Mouse (Mus musculus) midbrain, postnatal 0 days (tissue): Measurements from ENCODE around the gene Copb1. TPM values are rescaled to one million over a fixed set of nuclear protein-coding genes. Genes with fewer than 3 reads are reported as not detected.

Experiments
- ATAC-seq: fragments of 200-750 bp; cut with Nextera tagmentation; 2 replicates; pipeline ENCODE4 v1.8.0; 2017; ENCODE audit warnings: moderate number of reproducible peaks, mild to moderate bottlenecking, moderate TSS enrichment, moderate library complexity; ENCODE audit not compliant: low FRiP score
- DNase-seq: peaks from one replicate; pipeline ENCODE4 v3.0.0-alpha.2; 2015; ENCODE audit warnings: low spot score
- H3K27ac ChIP-seq: fragments of 300-500 bp; sonication (generic); 2 replicates; pipeline ENCODE4 v1.5.1; 2014; ENCODE audit warnings: low read depth, mild to moderate bottlenecking, low read length, mixed read lengths
- H3K27me3 ChIP-seq: fragments of 300-500 bp; sonication (generic); 2 replicates; pipeline ENCODE4 v1.6.1; 2014; ENCODE audit warnings: low read length, control low read depth, mixed read lengths; ENCODE audit not compliant: insufficient read depth
- H3K36me3 ChIP-seq: fragments of 300-500 bp; sonication (generic); 2 replicates; pipeline ENCODE4 v1.6.1; 2014; ENCODE audit warnings: low read length, control low read depth, mixed read lengths; ENCODE audit not compliant: insufficient read depth
- H3K4me1 ChIP-seq: fragments of 300-500 bp; sonication (generic); 2 replicates; pipeline ENCODE4 v1.6.1; 2014; ENCODE audit warnings: mild to moderate bottlenecking, control low read depth, antibody characterized with exemption, low read length, mixed read lengths; ENCODE audit not compliant: insufficient read depth
- H3K4me2 ChIP-seq: fragments of 300-500 bp; sonication (generic); 2 replicates; pipeline ENCODE4 v1.6.1; 2014; ENCODE audit warnings: low read depth, mild to moderate bottlenecking, low read length, mixed read lengths; ENCODE audit not compliant: poor library complexity, severe bottlenecking
- H3K4me3 ChIP-seq: fragments of 300-500 bp; sonication (generic); 2 replicates; pipeline ENCODE4 v1.5.1; 2014; ENCODE audit warnings: low read depth, mild to moderate bottlenecking, low read length, moderate library complexity
- H3K9ac ChIP-seq: fragments of 300-500 bp; sonication (generic); replicated peaks from 2 replicates; pipeline ENCODE4 v1.6.1; 2014; ENCODE audit warnings: mild to moderate bottlenecking, low read length, moderate library complexity, mixed read lengths; ENCODE audit not compliant: poor library complexity, severe bottlenecking
- H3K9me3 ChIP-seq: fragments of 300-500 bp; sonication (generic); 2 replicates; pipeline ENCODE4 v1.6.1; 2016; ENCODE audit warnings: low read length, control low read depth
- CTCF ChIP-seq: IDR thresholded peaks from 2 replicates; pipeline ENCODE4 v1.5.1; 2016; ENCODE audit warnings: antibody characterized with exemption, mild to moderate bottlenecking
- WGBS: fragments of 180-500 bp; shearing (Covaris S2); extraction: QIAGEN DNeasy Blood & Tissue Kit; methylation state at CpG from one replicate; pipeline ENCODE4 v1.1.7; 2014; 5-methylcytosine and 5-hydroxymethylcytosine counted together
- polyA plus RNA-seq: library from polyadenylated mRNA; unstranded; fragments of >200 nt; fragmentation: Nextera tagmentation; extraction: Ambion mirVana; gene quantifications from 2 replicates; pipeline ENCODE4 v1.2.1, GENCODE M21; 2015
- total RNA-seq: library from RNA; depleted of rRNA; stranded (reverse); fragments of >200 nt; gene quantifications from 2 replicates; pipeline ENCODE4 v1.2.3, GENCODE M21; 2014

Gene Copb1
- total and polyA plus RNA-seq, 2 experiments from 2014 or later: 47.1 to 65.1 TPM

GRCm38 (mm10) chr7:114183416-114183815 is 71.1 kb downstream of the Copb1 start:
- Histone ChIP-seq H3K27ac (no peak overlapping the region), H3K4me1 (no peaks in the 10 kb centered on the region), H3K36me3 (no peaks in the 10 kb centered on the region), H3K9ac (no peak overlapping the region), H3K9me3 (peaks cover 3% of the 10 kb centered on the region; the same call in 1 of the 2 replicates), H3K4me2 (no peak overlapping the region), H3K4me3 (no peak overlapping the region), H3K27me3 (no peaks in the 10 kb centered on the region)
- DNase-seq (no peak), ATAC-seq (no peak)
- WGBS: 67% methylated on average over 6 of the region's 6 CpGs
- TF ChIP-seq CTCF: no peak

GRCm38 (mm10) chr7:114182708-114183107 is 71.8 kb downstream of the Copb1 start:
- 0 out of 2 replicates have a peak, but pooled peaks have one; percentile 6 for TF ChIP-seq CTCF
- Histone ChIP-seq H3K4me3 (no peak overlapping the region), H3K9me3 (peaks cover 3% of the 10 kb centered on the region; the same call in 1 of the 2 replicates), H3K27ac (no peak overlapping the region), H3K36me3 (no peaks in the 10 kb centered on the region), H3K9ac (no peak overlapping the region), H3K4me1 (no peaks in the 10 kb centered on the region), H3K4me2 (no peak overlapping the region), H3K27me3 (no peaks in the 10 kb centered on the region)
- no peak for ATAC-seq
- DNase-seq: no peak
- 88% methylated on average over 3 of the region's 3 CpGs for WGBS

- WGBS: 34% methylated on average over 5 of the region's 5 CpGs
- DNase-seq (peak; percentile 79), ATAC-seq (no peak)
- Histone ChIP-seq H3K4me2 (no peak overlapping the region), H3K27ac (no peak overlapping the region), H3K9ac (no peak overlapping the region), H3K36me3 (no peaks in the 10 kb centered on the region), H3K4me3 (no peak overlapping the region), H3K27me3 (no peaks in the 10 kb centered on the region), H3K4me1 (no peaks in the 10 kb centered on the region), H3K9me3 (no peaks in the 10 kb centered on the region)
- TF ChIP-seq CTCF: no peak
Measured at GRCm38 (mm10) chr7:114181391-114181790, 73.1 kb downstream of the Copb1 start.

- WGBS: 87% methylated on average over 2 of the region's 2 CpGs
- Histone ChIP-seq H3K4me3 (no peak overlapping the region), H3K4me2 (no peak overlapping the region)
Measured at GRCm38 (mm10) chr7:114176588-114176987, 77.9 kb downstream of the Copb1 start.

DNA sequence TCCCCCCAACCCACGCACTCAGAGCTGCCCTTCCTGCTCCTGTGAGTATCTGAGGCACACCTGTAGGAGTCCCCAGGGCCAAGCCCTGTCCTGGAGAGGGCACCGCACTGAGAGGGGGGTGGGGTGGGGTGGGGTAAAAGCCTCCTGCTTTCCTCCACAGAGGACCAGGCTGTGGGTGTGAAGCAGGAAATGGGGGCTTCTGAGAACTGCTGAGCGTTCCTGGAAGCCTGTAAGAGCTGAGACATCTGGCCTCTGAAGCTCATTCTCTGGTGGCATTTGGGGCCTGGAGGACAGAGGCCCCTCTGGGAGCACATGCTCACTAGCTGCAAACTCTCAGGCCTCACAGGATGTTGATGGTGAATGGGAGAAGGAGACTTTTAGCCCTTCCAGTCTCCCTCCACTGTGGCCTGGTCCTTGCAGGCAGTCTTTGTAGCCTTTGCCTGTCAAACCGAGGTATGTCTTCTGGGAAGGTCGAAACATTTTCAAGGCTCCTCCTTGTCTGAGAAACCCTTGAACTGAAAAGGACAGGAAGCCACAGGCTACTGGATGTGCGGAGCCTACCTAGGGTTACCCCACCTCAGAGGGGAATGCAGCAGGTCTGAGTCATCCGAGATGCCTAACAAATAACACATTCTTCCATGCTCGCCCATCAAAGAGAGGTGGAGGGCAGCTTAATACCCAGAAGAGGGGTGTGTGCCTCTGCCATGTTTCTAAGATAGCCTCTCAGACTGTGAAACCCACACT is 83.0 kb downstream of the Copb1 start:
- H3K4me2 ChIP-seq: no peak overlapping the region
- H3K9ac ChIP-seq: no peak overlapping the region
- no peak for TF ChIP-seq CTCF
- WGBS: 64% methylated on average over 8 of the region's 8 CpGs
- no peaks in the 10 kb centered on the region for H3K9me3 ChIP-seq
- H3K4me3 ChIP-seq: no peak overlapping the region
- H3K36me3 ChIP-seq: no peaks in the 10 kb centered on the region
- DNase-seq: no peak
- H3K4me1 ChIP-seq: no peaks in the 10 kb centered on the region
- H3K27ac ChIP-seq: no peak overlapping the region
- no peaks in the 10 kb centered on the region for H3K27me3 ChIP-seq
- no peak for ATAC-seq

More at GRCm38 (mm10) chr7:114176588-114176987, 77.9 kb downstream of the Copb1 start:
- no peak overlapping the region for H3K27ac ChIP-seq
- H3K9ac ChIP-seq: no peak overlapping the region
- no peak for ATAC-seq
- no peaks in the 10 kb centered on the region for H3K4me1 ChIP-seq
- H3K9me3 ChIP-seq: no peaks in the 10 kb centered on the region
- no peaks in the 10 kb centered on the region for H3K36me3 ChIP-seq
- no peak for DNase-seq
- TF ChIP-seq CTCF: no peak
- H3K27me3 ChIP-seq: no peaks in the 10 kb centered on the region

- no peak overlapping the region for H3K9ac ChIP-seq
- no peak overlapping the region for H3K4me3 ChIP-seq
- 88% methylated on average over 4 of the region's 4 CpGs for WGBS
Measured at GRCm38 (mm10) chr7:114169996-114170395, 84.5 kb downstream of the Copb1 start.

More at GRCm38 (mm10) chr7:114169996-114170395, 84.5 kb downstream of the Copb1 start:
- no peak overlapping the region for H3K27ac ChIP-seq
- H3K36me3 ChIP-seq: no peaks in the 10 kb centered on the region
- no peak overlapping the region for H3K4me2 ChIP-seq
- ATAC-seq (no peak), DNase-seq (no peak)
- no peaks in the 10 kb centered on the region for H3K27me3 ChIP-seq
- H3K4me1 ChIP-seq: no peaks in the 10 kb centered on the region
- no peaks in the 10 kb centered on the region for H3K9me3 ChIP-seq
- no peak for TF ChIP-seq CTCF
